Mouse (Mus musculus): ENCODE results near the gene Pigyl. TPM values are rescaled to one million over a fixed set of nuclear protein-coding genes. Genes with fewer than 3 reads are reported as not detected.
A peak's percentile ranks its signal among the peaks of the same experiment; 100 is the strongest.

The Pigyl gene
- polyA plus RNA-seq, 1 experiment from 2014 or later = 90.4 TPM

GRCm38 (mm10) chr9:22123069-22123609, 33.5 kb upstream of the Pigyl start:
- WGBS = 73% methylated on average over 7 of the region's 7 CpGs
- no peak for ATAC-seq (ENCODE audit: insufficient read depth, low FRiP score)
- no peak overlapping the region for H3K4me2 ChIP-seq (ENCODE audit: low read depth, low read length)

GRCm38 (mm10) chr9:22124169-22124568, 32.5 kb upstream of the Pigyl start:
- Histone ChIP-seq H3K9ac (ENCODE audit: low read length) (no peak overlapping the region), H3K4me2 (ENCODE audit: low read depth, low read length) (no peak overlapping the region), H3K9me3 (replicated peaks; ENCODE audit: control insufficient read depth, low read length) (no peaks in the 10 kb centered on the region), H3K27me3 (ENCODE audit: control insufficient read depth, insufficient read depth, low read length) (no peaks in the 10 kb centered on the region), H3K36me3 (ENCODE audit: control insufficient read depth, insufficient read depth, low read length) (no peaks in the 10 kb centered on the region), H3K4me1 (ENCODE audit: control insufficient read depth, insufficient read depth, low read length) (no peaks in the 10 kb centered on the region), H3K27ac (ENCODE audit: low read length) (no peak overlapping the region), H3K4me3 (replicated peaks; ENCODE audit: low read length) (no peak overlapping the region)
- no peak for ATAC-seq (ENCODE audit: insufficient read depth, low FRiP score)
- WGBS = 81% methylated on average over 3 of the region's 3 CpGs

More at GRCm38 (mm10) chr9:22123069-22123609, 33.5 kb upstream of the Pigyl start:
- no peaks in the 10 kb centered on the region for H3K4me1 ChIP-seq (ENCODE audit: control insufficient read depth, insufficient read depth, low read length)
- H3K9me3 ChIP-seq (replicated peaks; ENCODE audit: control insufficient read depth, low read length) = no peaks in the 10 kb centered on the region
- H3K9ac ChIP-seq (ENCODE audit: low read length) = no peak overlapping the region
- no peak overlapping the region for H3K4me3 ChIP-seq (replicated peaks; ENCODE audit: low read length)
- H3K36me3 ChIP-seq (ENCODE audit: control insufficient read depth, insufficient read depth, low read length) = no peaks in the 10 kb centered on the region
- H3K27ac ChIP-seq (ENCODE audit: low read length) = 0 out of 2 replicates have a peak overlapping the region, but pooled peaks have one; percentile 36
- H3K27me3 ChIP-seq (ENCODE audit: control insufficient read depth, insufficient read depth, low read length) = no peaks in the 10 kb centered on the region

- H3K9ac ChIP-seq (ENCODE audit: low read length) = no peak overlapping the region
- no peak overlapping the region for H3K4me3 ChIP-seq (replicated peaks; ENCODE audit: low read length)
- no peak overlapping the region for H3K4me2 ChIP-seq (ENCODE audit: low read depth, low read length)
- no peaks in the 10 kb centered on the region for H3K36me3 ChIP-seq (ENCODE audit: control insufficient read depth, insufficient read depth, low read length)
- ATAC-seq (ENCODE audit: insufficient read depth, low FRiP score) = no peak
- no peaks in the 10 kb centered on the region for H3K4me1 ChIP-seq (ENCODE audit: control insufficient read depth, insufficient read depth, low read length)
- 86% methylated on average over 15 of the region's 15 CpGs for WGBS
- no peaks in the 10 kb centered on the region for H3K9me3 ChIP-seq (replicated peaks; ENCODE audit: control insufficient read depth, low read length)
- H3K27ac ChIP-seq (ENCODE audit: low read length) = no peak overlapping the region
- H3K27me3 ChIP-seq (ENCODE audit: control insufficient read depth, insufficient read depth, low read length) = no peaks in the 10 kb centered on the region
Observed at GRCm38 (mm10) chr9:22125246-22126027, 31.2 kb upstream of the Pigyl start.

- peak overlapping the region; percentile 53 for H3K4me3 ChIP-seq (replicated peaks; ENCODE audit: low read length)
- peaks cover 13% of the 10 kb centered on the region for H3K4me1 ChIP-seq (ENCODE audit: control insufficient read depth, insufficient read depth, low read length)
- no peaks in the 10 kb centered on the region for H3K9me3 ChIP-seq (replicated peaks; ENCODE audit: control insufficient read depth, low read length)
- ATAC-seq (ENCODE audit: insufficient read depth, low FRiP score) = peak; percentile 79
- peak overlapping the region; percentile 77 for H3K9ac ChIP-seq (ENCODE audit: low read length)
- peak overlapping the region; percentile 79 for H3K27ac ChIP-seq (ENCODE audit: low read length)
- H3K36me3 ChIP-seq (ENCODE audit: control insufficient read depth, insufficient read depth, low read length) = no peaks in the 10 kb centered on the region
- peak overlapping the region; percentile 93 for H3K4me2 ChIP-seq (ENCODE audit: low read depth, low read length)
- no peaks in the 10 kb centered on the region; the same call in 1 of the 2 replicates for H3K27me3 ChIP-seq (ENCODE audit: control insufficient read depth, insufficient read depth, low read length)
- WGBS = 1% methylated on average over 34 of the region's 35 CpGs
Observed at GRCm38 (mm10) chr9:22131226-22131981, 25.2 kb upstream of the Pigyl start.

- WGBS = 34% methylated on average over 11 of the region's 11 CpGs
- Histone ChIP-seq H3K4me1 (ENCODE audit: control insufficient read depth, insufficient read depth, low read length) (peaks cover 19% of the 10 kb centered on the region), H3K27me3 (ENCODE audit: control insufficient read depth, insufficient read depth, low read length) (no peaks in the 10 kb centered on the region; the same call in 1 of the 2 replicates), H3K4me3 (replicated peaks; ENCODE audit: low read length) (peak overlapping the region; percentile 53), H3K4me2 (ENCODE audit: low read depth, low read length) (peak overlapping the region; percentile 93), H3K9ac (ENCODE audit: low read length) (peak overlapping the region; percentile 77), H3K27ac (ENCODE audit: low read length) (peak overlapping the region; percentile 79; the same call in 1 of the 2 replicates), H3K9me3 (replicated peaks; ENCODE audit: control insufficient read depth, low read length) (no peaks in the 10 kb centered on the region), H3K36me3 (ENCODE audit: control insufficient read depth, insufficient read depth, low read length) (no peaks in the 10 kb centered on the region)
- ATAC-seq (ENCODE audit: insufficient read depth, low FRiP score) = peak; percentile 42; the same call in 1 of the 2 replicates
Observed at GRCm38 (mm10) chr9:22132220-22132619, 24.4 kb upstream of the Pigyl start.

- Histone ChIP-seq H3K4me1 (ENCODE audit: control insufficient read depth, insufficient read depth, low read length) (peaks cover 23% of the 10 kb centered on the region), H3K36me3 (ENCODE audit: control insufficient read depth, insufficient read depth, low read length) (no peaks in the 10 kb centered on the region), H3K9me3 (replicated peaks; ENCODE audit: control insufficient read depth, low read length) (no peaks in the 10 kb centered on the region), H3K27me3 (ENCODE audit: control insufficient read depth, insufficient read depth, low read length) (no peaks in the 10 kb centered on the region; the same call in 1 of the 2 replicates), H3K4me2 (ENCODE audit: low read depth, low read length) (no peak overlapping the region), H3K4me3 (replicated peaks; ENCODE audit: low read length) (no peak overlapping the region), H3K27ac (ENCODE audit: low read length) (no peak overlapping the region), H3K9ac (ENCODE audit: low read length) (no peak overlapping the region)
- 74% methylated on average over 7 of the region's 7 CpGs for WGBS
- no peak for ATAC-seq (ENCODE audit: insufficient read depth, low FRiP score)
Observed at GRCm38 (mm10) chr9:22134246-22134890, 22.3 kb upstream of the Pigyl start.

- H3K27me3 ChIP-seq (ENCODE audit: control insufficient read depth, insufficient read depth, low read length) = no peaks in the 10 kb centered on the region; the same call in 1 of the 2 replicates
- no peak overlapping the region for H3K4me3 ChIP-seq (replicated peaks; ENCODE audit: low read length)
- peaks cover 23% of the 10 kb centered on the region for H3K4me1 ChIP-seq (ENCODE audit: control insufficient read depth, insufficient read depth, low read length)
- no peaks in the 10 kb centered on the region for H3K9me3 ChIP-seq (replicated peaks; ENCODE audit: control insufficient read depth, low read length)
- H3K9ac ChIP-seq (ENCODE audit: low read length) = no peak overlapping the region
- ATAC-seq (ENCODE audit: insufficient read depth, low FRiP score) = no peak
- H3K27ac ChIP-seq (ENCODE audit: low read length) = no peak overlapping the region
- WGBS = 74% methylated on average over 9 of the region's 9 CpGs
- H3K36me3 ChIP-seq (ENCODE audit: control insufficient read depth, insufficient read depth, low read length) = no peaks in the 10 kb centered on the region
- H3K4me2 ChIP-seq (ENCODE audit: low read depth, low read length) = no peak overlapping the region
Observed at GRCm38 (mm10) chr9:22134988-22135643, 21.5 kb upstream of the Pigyl start.

GRCm38 (mm10) chr9:22135644-22136390, 20.8 kb upstream of the Pigyl start, which contains the start of gene Acp5:
Gene Acp5, minus strand, starts transcription at chr9:22135711.
- no peaks in the 10 kb centered on the region for H3K9me3 ChIP-seq (replicated peaks; ENCODE audit: control insufficient read depth, low read length)
- H3K36me3 ChIP-seq (ENCODE audit: control insufficient read depth, insufficient read depth, low read length) = no peaks in the 10 kb centered on the region
- no peak within 1 kb of the TSS for H3K4me3 ChIP-seq (replicated peaks; ENCODE audit: low read length)
- H3K27me3 ChIP-seq (ENCODE audit: control insufficient read depth, insufficient read depth, low read length) = no peaks in the 10 kb centered on the region; the same call in 1 of the 2 replicates
- H3K9ac ChIP-seq (ENCODE audit: low read length) = no peak within 1 kb of the TSS
- 75% methylated on average over 7 of the region's 7 CpGs for WGBS
- H3K27ac ChIP-seq (ENCODE audit: low read length) = no peak within 1 kb of the TSS
- no peak within 1 kb of the TSS for H3K4me2 ChIP-seq (ENCODE audit: low read depth, low read length)
- ATAC-seq (ENCODE audit: insufficient read depth, low FRiP score) = no peak
- peaks cover 23% of the 10 kb centered on the region for H3K4me1 ChIP-seq (ENCODE audit: control insufficient read depth, insufficient read depth, low read length)

Data from stomach, embryonic 16.5 days (tissue).